Mouse (Mus musculus): ENCODE data around the gene Irs1. TPM values are rescaled to one million over a fixed set of nuclear protein-coding genes. Genes with fewer than 3 reads are reported as not detected.

Irs1 gene
- polyA plus RNA-seq, 1 experiment from 2014 or later, result 7.4 TPM

DNA sequence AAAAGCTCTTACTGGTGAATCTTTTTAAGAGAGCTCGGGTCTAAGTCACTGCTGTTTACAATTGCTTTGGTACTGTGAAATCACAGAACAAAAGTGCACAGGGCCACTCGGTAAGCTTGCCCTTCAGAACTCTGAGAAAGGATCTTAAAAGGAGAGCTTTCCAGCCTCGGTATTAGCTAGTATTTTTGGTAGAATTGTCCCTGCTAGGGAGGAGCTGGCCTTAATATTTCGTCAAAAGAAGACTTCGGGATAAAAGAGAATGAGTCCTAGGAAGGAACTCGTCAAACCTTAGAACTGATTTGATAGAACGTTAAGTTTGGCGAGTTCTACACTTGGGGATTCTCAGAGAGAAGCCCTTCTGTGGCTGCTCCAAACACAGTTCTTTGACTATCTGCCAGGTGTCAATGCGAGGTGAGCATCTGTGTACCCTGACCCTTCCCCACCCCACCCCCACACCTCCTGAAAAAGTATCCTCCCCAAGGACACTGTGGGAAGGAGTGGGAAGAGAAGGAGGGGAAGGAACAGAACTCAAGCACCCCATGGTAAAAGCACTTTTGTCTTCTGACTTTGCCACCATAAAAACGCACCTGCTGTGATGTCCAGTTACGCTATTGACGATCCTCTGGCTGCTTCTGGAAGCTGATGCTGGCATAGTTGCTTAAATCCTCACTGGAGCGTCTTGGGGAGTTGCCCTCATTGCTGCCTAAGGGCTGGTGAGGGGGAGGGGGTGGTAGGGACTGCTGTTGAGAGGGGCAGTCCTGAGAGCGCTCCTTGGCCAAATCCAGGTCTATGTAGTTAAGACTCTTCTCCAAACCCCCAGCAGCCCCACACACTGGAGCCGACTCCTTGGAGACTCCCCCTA, 4.8 kb downstream of the Irs1 start:
- Histone ChIP-seq H3K27ac (replicated peaks; ENCODE audit: low read depth, low read length) (no peak overlapping the region), H3K4me1 (ENCODE audit: control insufficient read depth, insufficient read depth, low read length) (peaks cover 34% of the 10 kb centered on the region), H3K4me2 (ENCODE audit: low read depth, severe bottlenecking) (peak overlapping the region; percentile 48), H3K4me3 (ENCODE audit: low read depth, low read length) (peak overlapping the region; percentile 27), H3K36me3 (ENCODE audit: control insufficient read depth, insufficient read depth, low read length) (peaks cover 9% of the 10 kb centered on the region), H3K27me3 (ENCODE audit: control insufficient read depth, insufficient read depth, low read length) (no peaks in the 10 kb centered on the region), H3K9ac (ENCODE audit: low read length) (0 out of 2 replicates have a peak overlapping the region, but pooled peaks have one; percentile 1), H3K9me3 (ENCODE audit: control insufficient read depth, low read length) (no peaks in the 10 kb centered on the region; the same call in 1 of the 2 replicates)
- no peak for ATAC-seq (ENCODE audit: insufficient number of reproducible peaks, low FRiP score, low TSS enrichment, low read depth)
- WGBS, result 41% methylated on average over 15 of the region's 15 CpGs
- no peak for DNase-seq (ENCODE audit: low spot score)

DNA sequence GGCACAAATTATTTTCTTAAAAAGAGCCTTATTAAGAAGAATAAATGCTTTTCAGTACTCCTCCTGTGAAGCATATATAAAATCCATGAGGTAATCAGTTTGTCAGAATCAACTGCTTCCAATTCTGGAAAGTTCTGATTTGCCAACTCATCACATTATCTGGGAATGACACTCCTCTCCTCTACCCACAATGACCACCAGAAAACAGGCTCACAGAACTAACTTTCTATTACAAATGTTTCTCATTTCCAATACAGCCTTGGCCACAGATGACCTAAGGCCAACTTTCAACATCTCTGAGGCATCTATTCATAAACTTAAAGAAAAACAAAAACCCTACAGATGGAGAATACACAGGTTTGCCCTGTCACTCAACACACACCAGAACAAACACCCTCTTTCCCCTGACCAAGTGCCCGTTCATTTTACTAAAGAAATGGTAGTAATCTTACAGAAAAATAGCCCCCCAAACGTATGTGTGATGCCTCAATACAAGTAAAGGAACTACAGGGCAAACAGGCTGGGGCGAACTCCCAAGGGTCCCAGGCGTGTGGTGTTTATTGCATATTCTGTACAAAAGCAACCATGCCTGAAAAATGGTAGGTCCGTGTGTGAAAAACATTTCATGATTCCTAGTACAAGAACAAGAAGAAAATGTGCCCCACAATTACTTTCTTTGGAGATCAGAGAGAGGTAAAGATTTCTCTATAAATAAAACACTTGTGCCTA, 5.6 kb downstream of the Irs1 start:
- DNase-seq (ENCODE audit: low spot score) (no peak), ATAC-seq (ENCODE audit: insufficient number of reproducible peaks, low FRiP score, low TSS enrichment, low read depth) (no peak)
- Histone ChIP-seq H3K4me3 (ENCODE audit: low read depth, low read length) (peak overlapping the region; percentile 27), H3K9ac (ENCODE audit: low read length) (no peak overlapping the region), H3K4me2 (ENCODE audit: low read depth, severe bottlenecking) (peak overlapping the region; percentile 48), H3K9me3 (ENCODE audit: control insufficient read depth, low read length) (no peaks in the 10 kb centered on the region; the same call in 1 of the 2 replicates), H3K27me3 (ENCODE audit: control insufficient read depth, insufficient read depth, low read length) (no peaks in the 10 kb centered on the region), H3K4me1 (ENCODE audit: control insufficient read depth, insufficient read depth, low read length) (peaks cover 34% of the 10 kb centered on the region), H3K27ac (replicated peaks; ENCODE audit: low read depth, low read length) (no peak overlapping the region), H3K36me3 (ENCODE audit: control insufficient read depth, insufficient read depth, low read length) (peaks cover 9% of the 10 kb centered on the region)
- WGBS, result 48% methylated on average over 5 of the region's 5 CpGs

DNA sequence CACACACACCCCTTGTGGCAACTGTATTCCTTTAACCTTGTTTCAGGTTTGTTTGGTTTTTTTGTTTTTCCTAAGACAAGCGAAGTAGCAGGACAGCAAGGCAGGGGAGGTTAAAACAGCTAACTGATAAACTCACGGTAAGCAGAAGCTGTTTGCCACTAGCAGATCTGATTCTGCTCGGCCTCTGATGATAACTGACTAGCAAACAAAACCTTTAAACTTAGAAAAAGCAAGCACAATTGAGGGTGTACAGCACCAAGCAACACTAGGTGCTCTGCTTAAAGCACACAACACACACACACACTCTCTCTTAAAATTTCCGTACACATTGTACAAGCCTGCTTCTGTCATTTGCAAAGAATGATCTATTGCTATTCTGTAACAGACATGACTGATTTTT, 6.8 kb downstream of the Irs1 start:
- peaks cover 31% of the 10 kb centered on the region for H3K4me1 ChIP-seq (ENCODE audit: control insufficient read depth, insufficient read depth, low read length)
- DNase-seq (ENCODE audit: low spot score), result no peak

DNA sequence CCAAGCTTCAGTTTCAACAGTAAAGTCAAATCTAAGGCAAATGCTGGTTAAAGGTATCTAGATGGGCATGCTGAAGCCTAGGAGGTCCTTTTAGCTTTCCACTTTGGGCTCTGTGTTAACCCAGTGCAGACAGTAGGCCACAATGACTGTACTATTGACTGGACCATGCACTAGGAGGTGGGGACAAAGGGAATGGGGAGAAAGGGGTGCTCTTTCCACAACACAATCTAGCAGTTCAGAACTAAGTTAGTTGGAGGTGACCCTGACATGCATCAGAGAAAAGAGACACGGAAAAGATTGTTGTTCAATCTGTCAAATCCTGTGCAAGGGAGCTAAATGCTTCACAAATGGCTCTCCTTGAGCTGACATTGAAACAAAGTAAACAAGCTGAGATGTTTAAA, 7.3 kb downstream of the Irs1 start:
- H3K4me2 ChIP-seq (ENCODE audit: low read depth, severe bottlenecking), result peak overlapping the region; percentile 64
- H3K4me1 ChIP-seq (ENCODE audit: control insufficient read depth, insufficient read depth, low read length), result peaks cover 30% of the 10 kb centered on the region
- 5% methylated on average over 1 of the region's 1 CpGs for WGBS

More for the DNA sequence above, 6.8 kb downstream of the Irs1 start:
- peaks cover 9% of the 10 kb centered on the region for H3K36me3 ChIP-seq (ENCODE audit: control insufficient read depth, insufficient read depth, low read length)
- no peaks in the 10 kb centered on the region for H3K27me3 ChIP-seq (ENCODE audit: control insufficient read depth, insufficient read depth, low read length)
- peak overlapping the region; percentile 43 for H3K4me3 ChIP-seq (ENCODE audit: low read depth, low read length)
- ATAC-seq (ENCODE audit: insufficient number of reproducible peaks, low FRiP score, low TSS enrichment, low read depth), result no peak
- H3K27ac ChIP-seq (replicated peaks; ENCODE audit: low read depth, low read length), result 0 out of 2 replicates have a peak overlapping the region, but pooled peaks have one; percentile 30
- H3K4me2 ChIP-seq (ENCODE audit: low read depth, severe bottlenecking), result peak overlapping the region; percentile 64
- peak overlapping the region; percentile 52; the same call in 1 of the 2 replicates for H3K9ac ChIP-seq (ENCODE audit: low read length)
- no peaks in the 10 kb centered on the region; the same call in 1 of the 2 replicates for H3K9me3 ChIP-seq (ENCODE audit: control insufficient read depth, low read length)
- WGBS, result 37% methylated on average over 4 of the region's 4 CpGs

DNA sequence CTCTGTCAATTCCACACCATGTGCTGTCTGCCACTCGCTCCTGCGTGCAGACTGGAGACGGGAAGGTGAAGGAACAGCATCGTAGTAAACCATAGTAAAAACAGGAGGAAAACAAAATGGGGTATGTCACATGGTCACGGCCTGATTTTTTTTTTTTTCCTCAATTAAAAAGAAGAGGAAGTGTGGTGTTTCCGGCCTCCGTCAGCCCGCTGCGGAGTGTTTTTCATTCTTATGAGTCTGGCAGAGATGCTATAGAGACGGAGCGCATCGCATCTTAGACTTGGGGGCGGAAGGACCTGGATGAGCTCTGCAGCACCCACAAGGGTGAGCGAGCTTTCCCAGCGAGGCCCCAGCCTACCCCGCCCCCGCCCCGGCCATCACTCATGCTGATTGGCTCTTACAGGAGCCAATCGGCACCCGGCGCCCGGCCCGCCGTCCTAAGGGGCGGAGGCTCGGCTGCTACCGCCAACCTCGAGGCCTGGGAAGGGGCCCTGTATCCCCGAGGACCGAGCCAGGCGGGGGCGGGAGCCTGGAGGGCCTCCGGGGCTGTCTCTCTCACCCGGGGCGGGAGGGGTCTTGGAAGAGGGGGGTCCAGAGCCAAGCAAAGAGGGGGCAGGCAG, 8.1 kb downstream of the Irs1 start:
- peak overlapping the region; percentile 59 for H3K9ac ChIP-seq (ENCODE audit: low read length)
- H3K4me1 ChIP-seq (ENCODE audit: control insufficient read depth, insufficient read depth, low read length), result peaks cover 26% of the 10 kb centered on the region
- H3K9me3 ChIP-seq (ENCODE audit: control insufficient read depth, low read length), result no peaks in the 10 kb centered on the region; the same call in 1 of the 2 replicates
- peak overlapping the region; percentile 64 for H3K4me2 ChIP-seq (ENCODE audit: low read depth, severe bottlenecking)
- H3K4me3 ChIP-seq (ENCODE audit: low read depth, low read length), result peak overlapping the region; percentile 43
- peaks cover 5% of the 10 kb centered on the region for H3K36me3 ChIP-seq (ENCODE audit: control insufficient read depth, insufficient read depth, low read length)
- no peaks in the 10 kb centered on the region for H3K27me3 ChIP-seq (ENCODE audit: control insufficient read depth, insufficient read depth, low read length)
- ATAC-seq (ENCODE audit: insufficient number of reproducible peaks, low FRiP score, low TSS enrichment, low read depth) (peak; percentile 94), DNase-seq (ENCODE audit: low spot score) (peak; percentile 91)
- under 1% methylated on average over 34 of the region's 35 CpGs for WGBS
- H3K27ac ChIP-seq (replicated peaks; ENCODE audit: low read depth, low read length), result peak overlapping the region; percentile 63

More for the DNA sequence above, 7.3 kb downstream of the Irs1 start:
- ATAC-seq (ENCODE audit: insufficient number of reproducible peaks, low FRiP score, low TSS enrichment, low read depth) (no peak), DNase-seq (ENCODE audit: low spot score) (no peak)
- peak overlapping the region; percentile 63 for H3K27ac ChIP-seq (replicated peaks; ENCODE audit: low read depth, low read length)
- H3K4me3 ChIP-seq (ENCODE audit: low read depth, low read length), result peak overlapping the region; percentile 43
- H3K9ac ChIP-seq (ENCODE audit: low read length), result peak overlapping the region; percentile 59
- H3K27me3 ChIP-seq (ENCODE audit: control insufficient read depth, insufficient read depth, low read length), result no peaks in the 10 kb centered on the region
- peaks cover 8% of the 10 kb centered on the region for H3K36me3 ChIP-seq (ENCODE audit: control insufficient read depth, insufficient read depth, low read length)
- no peaks in the 10 kb centered on the region; the same call in 1 of the 2 replicates for H3K9me3 ChIP-seq (ENCODE audit: control insufficient read depth, low read length)

DNA sequence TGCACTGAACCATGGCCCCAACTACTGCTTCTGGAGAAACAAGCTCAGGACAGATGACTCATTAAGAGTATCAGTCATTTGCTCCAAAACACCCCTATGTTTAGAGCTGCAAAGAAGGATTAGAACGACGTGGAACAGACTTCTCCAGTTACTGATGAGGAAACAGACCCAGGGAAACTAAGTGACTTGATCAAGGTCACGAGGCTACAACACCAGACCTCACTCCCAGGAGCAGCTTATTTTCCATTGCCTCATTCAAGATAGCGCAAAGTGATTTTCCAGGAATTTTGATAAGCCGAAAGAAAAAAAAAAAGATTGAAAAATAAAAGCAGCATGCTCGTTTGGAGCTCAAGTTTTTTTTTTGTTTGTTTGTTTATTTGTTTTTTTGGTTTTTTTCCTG, 9.4 kb downstream of the Irs1 start:
- Histone ChIP-seq H3K27me3 (ENCODE audit: control insufficient read depth, insufficient read depth, low read length) (no peaks in the 10 kb centered on the region), H3K9ac (ENCODE audit: low read length) (no peak overlapping the region), H3K4me2 (ENCODE audit: low read depth, severe bottlenecking) (no peak overlapping the region), H3K4me1 (ENCODE audit: control insufficient read depth, insufficient read depth, low read length) (peaks cover 15% of the 10 kb centered on the region), H3K4me3 (ENCODE audit: low read depth, low read length) (no peak overlapping the region), H3K27ac (replicated peaks; ENCODE audit: low read depth, low read length) (no peak overlapping the region), H3K9me3 (ENCODE audit: control insufficient read depth, low read length) (no peaks in the 10 kb centered on the region), H3K36me3 (ENCODE audit: control insufficient read depth, insufficient read depth, low read length) (no peaks in the 10 kb centered on the region)
- no peak for DNase-seq (ENCODE audit: low spot score)
- WGBS, result 76% methylated on average over 6 of the region's 6 CpGs
- ATAC-seq (ENCODE audit: insufficient number of reproducible peaks, low FRiP score, low TSS enrichment, low read depth), result no peak

DNA sequence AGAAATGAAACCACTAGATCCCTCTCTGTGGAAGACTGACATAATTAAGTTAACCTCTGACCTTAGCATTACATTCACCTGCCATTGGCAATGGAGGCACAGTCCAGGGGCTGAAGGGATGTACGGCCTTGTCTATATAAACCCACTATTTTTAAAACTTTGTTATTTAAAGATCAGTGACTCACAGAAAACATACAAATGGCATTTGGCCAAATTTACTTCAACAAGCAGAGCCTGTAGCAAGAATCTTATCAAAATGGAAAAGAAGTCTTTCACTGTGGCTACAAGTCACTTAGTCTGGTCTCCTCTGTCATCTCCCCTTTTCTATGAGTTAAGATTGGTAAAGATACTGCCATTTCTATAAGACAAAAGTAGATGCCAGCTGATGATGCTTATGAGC, 11.4 kb downstream of the Irs1 start:
- H3K9me3 ChIP-seq (ENCODE audit: control insufficient read depth, low read length), result no peaks in the 10 kb centered on the region
- no peaks in the 10 kb centered on the region for H3K27me3 ChIP-seq (ENCODE audit: control insufficient read depth, insufficient read depth, low read length)
- no peak for ATAC-seq (ENCODE audit: insufficient number of reproducible peaks, low FRiP score, low TSS enrichment, low read depth)
- no peak overlapping the region for H3K27ac ChIP-seq (replicated peaks; ENCODE audit: low read depth, low read length)
- H3K4me2 ChIP-seq (ENCODE audit: low read depth, severe bottlenecking), result no peak overlapping the region
- 88% methylated on average over 1 of the region's 1 CpGs for WGBS
- no peak overlapping the region for H3K4me3 ChIP-seq (ENCODE audit: low read depth, low read length)
- DNase-seq (ENCODE audit: low spot score), result no peak
- peaks cover 10% of the 10 kb centered on the region for H3K4me1 ChIP-seq (ENCODE audit: control insufficient read depth, insufficient read depth, low read length)
- no peak overlapping the region for H3K9ac ChIP-seq (ENCODE audit: low read length)
- H3K36me3 ChIP-seq (ENCODE audit: control insufficient read depth, insufficient read depth, low read length), result no peaks in the 10 kb centered on the region

DNA sequence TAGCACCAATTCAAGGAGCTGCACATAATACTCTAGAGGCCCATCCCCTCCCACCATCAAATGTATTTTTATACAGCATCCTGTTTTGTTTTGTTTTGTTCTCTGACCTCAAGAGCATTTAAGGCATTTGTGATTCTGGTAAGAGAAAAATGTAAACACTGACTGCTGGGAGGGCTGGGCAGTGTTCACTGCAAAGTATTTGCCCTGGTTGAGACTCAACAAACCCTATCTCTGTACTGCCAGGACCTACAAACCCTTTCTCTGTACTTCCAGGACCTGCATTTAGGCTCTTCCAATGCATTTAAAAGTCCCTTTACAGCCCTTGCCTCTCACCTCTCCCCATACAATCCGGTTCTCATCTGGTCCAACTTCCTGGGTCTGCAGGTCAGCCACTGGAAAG, 16.9 kb downstream of the Irs1 start:
- WGBS, result 17% methylated on average over 1 of the region's 1 CpGs
- no peak for ATAC-seq (ENCODE audit: insufficient number of reproducible peaks, low FRiP score, low TSS enrichment, low read depth)
- no peak for DNase-seq (ENCODE audit: low spot score)
- Histone ChIP-seq H3K36me3 (ENCODE audit: control insufficient read depth, insufficient read depth, low read length) (no peaks in the 10 kb centered on the region), H3K27me3 (ENCODE audit: control insufficient read depth, insufficient read depth, low read length) (no peaks in the 10 kb centered on the region), H3K27ac (replicated peaks; ENCODE audit: low read depth, low read length) (0 out of 2 replicates have a peak overlapping the region, but pooled peaks have one; percentile 33), H3K9me3 (ENCODE audit: control insufficient read depth, low read length) (no peaks in the 10 kb centered on the region), H3K4me1 (ENCODE audit: control insufficient read depth, insufficient read depth, low read length) (peaks cover 9% of the 10 kb centered on the region), H3K9ac (ENCODE audit: low read length) (0 out of 2 replicates have a peak overlapping the region, but pooled peaks have one; percentile 23), H3K4me2 (ENCODE audit: low read depth, severe bottlenecking) (no peak overlapping the region), H3K4me3 (ENCODE audit: low read depth, low read length) (no peak overlapping the region)

Measured in limb, embryonic 11.5 days (tissue).